Mouse (Mus musculus): ENCODE measurements at regions not wholly inside any gene's neighbourhood (a gene's known extent, or its start where the extent isn't known, plus 50 kb on each side); places are given as distances from the start of the nearest gene placed in this dataset.
"Not testable (repeated sequence)": the region's sequence is repeated elsewhere in the genome, so short reads cannot be mapped to it uniquely, and the experiment has no call there.

DNA sequence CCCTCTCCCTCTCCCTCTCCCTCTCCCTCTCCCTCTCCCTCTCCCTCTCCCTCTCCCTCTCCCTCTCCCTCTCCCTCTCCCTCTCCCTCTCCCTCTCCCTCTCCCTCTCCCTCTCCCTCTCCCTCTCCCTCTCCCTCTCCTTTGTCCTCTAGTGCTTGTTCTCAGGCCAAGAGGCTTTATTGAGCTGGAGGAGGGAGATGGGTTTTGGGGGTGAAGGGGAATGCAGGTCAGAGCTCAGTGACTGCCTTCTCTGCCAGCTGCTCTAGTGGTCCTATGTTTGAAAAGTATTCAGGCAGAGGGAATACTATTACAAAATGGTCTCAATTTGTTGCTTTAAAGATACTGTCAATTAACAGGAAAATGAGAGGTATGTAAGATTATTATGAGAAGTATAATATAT is 251.6 kb upstream of the Ubash3b start:
- H3K4me1 ChIP-seq, result peaks cover 53% of the 10 kb centered on the region
- not testable (repeated sequence) for H3K4me3 ChIP-seq; H3K27me3 ChIP-seq (ENCODE audit: poor library complexity, severe bottlenecking); H3K9me3 ChIP-seq; H3K27ac ChIP-seq; DNase-seq (ENCODE audit: extremely low spot score, low spot score); H3K36me3 ChIP-seq (replicated peaks)

DNA sequence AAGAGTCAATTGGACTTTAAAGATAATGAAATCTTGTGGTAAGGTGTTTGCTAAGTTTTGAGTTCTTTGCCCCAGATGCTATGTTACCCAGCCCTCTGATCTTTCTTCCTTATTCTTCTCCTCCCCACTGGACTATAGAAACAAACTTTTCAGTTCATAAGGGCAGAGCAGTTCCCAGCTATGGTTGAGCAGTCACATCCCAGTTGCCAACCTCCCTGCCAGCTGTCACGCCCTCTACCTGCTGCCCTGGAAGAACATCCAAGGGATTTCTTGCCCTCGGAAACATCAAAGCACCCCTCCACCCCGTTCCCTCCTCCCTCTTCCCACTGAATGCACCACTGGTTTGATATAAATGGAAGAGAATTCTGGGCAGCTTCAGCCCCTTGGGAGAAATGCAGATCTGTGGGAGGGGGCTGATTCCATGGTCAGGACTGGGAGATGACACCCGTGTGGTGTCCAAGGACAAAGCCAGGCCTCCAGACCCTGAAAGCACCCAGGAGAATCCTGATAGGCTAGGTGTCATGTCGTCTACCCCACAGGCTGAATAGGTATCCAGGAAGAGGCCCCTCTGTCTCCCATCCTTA is 250.8 kb upstream of the Ubash3b start:
- 42% methylated on average over 5 of the region's 5 CpGs for WGBS
- H3K27ac ChIP-seq, result peak overlapping the region; percentile 60; the same call in 1 of the 2 replicates

DNA sequence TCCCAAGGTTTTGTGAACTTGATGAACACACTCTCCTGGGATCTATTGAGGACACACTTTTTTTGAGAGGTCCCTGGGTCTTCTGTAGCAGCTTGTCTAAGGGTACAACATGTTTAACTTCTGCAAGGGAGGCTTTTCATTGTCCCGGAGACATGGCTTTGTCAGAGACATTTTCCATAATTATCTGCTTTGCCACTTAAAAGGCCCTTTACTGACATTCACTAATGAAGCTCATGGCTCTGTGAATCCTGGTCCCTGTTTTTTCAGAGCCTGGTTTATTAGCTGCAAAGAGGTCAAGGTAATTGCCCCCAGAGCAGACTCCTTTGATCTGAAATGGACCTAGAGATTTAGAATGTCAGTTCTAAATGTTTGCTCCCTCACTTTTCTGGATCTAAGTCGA is 246.8 kb upstream of the Ubash3b start:
- Histone ChIP-seq H3K36me3 (replicated peaks) (no peaks in the 10 kb centered on the region), H3K27me3 (ENCODE audit: poor library complexity, severe bottlenecking) (peaks cover 8% of the 10 kb centered on the region; the same call in 1 of the 2 replicates), H3K4me1 (peaks cover 46% of the 10 kb centered on the region), H3K27ac (0 out of 2 replicates have a peak overlapping the region, but pooled peaks have one; percentile 22), H3K9me3 (no peaks in the 10 kb centered on the region), H3K4me3 (no peak overlapping the region)
- WGBS, result 57% methylated on average over 2 of the region's 2 CpGs
- no peak for DNase-seq (ENCODE audit: extremely low spot score, low spot score)

More for the DNA sequence above, 250.8 kb upstream of the Ubash3b start:
- H3K27me3 ChIP-seq (ENCODE audit: poor library complexity, severe bottlenecking), result peaks cover 8% of the 10 kb centered on the region; the same call in 1 of the 2 replicates
- DNase-seq (ENCODE audit: extremely low spot score, low spot score), result no peak
- H3K4me3 ChIP-seq, result no peak overlapping the region
- no peaks in the 10 kb centered on the region for H3K9me3 ChIP-seq
- peaks cover 61% of the 10 kb centered on the region for H3K4me1 ChIP-seq
- no peaks in the 10 kb centered on the region for H3K36me3 ChIP-seq (replicated peaks)

DNA sequence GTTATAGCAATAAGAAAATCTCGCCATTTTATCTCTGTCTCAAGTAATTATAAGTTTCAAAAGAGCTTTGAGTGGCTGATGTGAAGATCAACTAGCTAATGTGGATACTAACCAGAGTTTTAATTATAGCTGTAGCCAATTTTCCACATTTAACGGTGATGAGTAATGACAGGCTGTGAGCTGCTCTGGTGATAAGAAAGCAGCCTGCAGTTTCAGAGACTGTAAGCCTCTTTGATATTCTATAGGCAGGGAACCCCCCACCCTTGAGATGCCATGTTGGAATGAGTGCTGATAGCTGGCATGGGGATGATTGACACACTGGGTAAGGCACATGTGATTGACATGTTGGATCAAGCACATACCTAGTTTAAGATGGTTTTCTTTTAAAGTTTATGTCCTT is 245.6 kb upstream of the Ubash3b start:
- no peak overlapping the region for H3K4me3 ChIP-seq
- H3K27me3 ChIP-seq (ENCODE audit: poor library complexity, severe bottlenecking), result peaks cover 8% of the 10 kb centered on the region; the same call in 1 of the 2 replicates
- WGBS, result 85% methylated on average over 2 of the region's 2 CpGs
- H3K4me1 ChIP-seq, result peaks cover 33% of the 10 kb centered on the region
- H3K36me3 ChIP-seq (replicated peaks), result peaks cover 8% of the 10 kb centered on the region; the same call in 1 of the 2 replicates
- H3K9me3 ChIP-seq, result no peaks in the 10 kb centered on the region
- DNase-seq (ENCODE audit: extremely low spot score, low spot score), result no peak
- H3K27ac ChIP-seq, result no peak overlapping the region

DNA sequence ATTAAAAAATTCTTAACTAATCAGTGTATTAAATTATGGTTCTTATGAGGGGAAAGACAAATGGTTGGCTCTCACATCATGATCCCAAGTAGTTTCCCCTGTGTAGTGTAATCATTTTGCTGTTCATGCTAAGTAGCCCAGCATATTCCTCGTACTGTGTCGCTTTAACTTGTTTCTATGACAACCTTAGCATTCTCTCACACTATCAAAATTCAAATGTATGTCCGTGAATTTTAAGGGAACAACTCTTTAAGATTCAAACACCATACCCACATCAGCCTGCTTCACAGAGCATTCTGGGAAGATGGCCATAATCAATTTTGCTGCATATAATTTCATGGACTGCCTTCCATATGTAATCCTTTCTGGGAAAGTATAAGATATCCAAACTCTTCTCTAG is 241.4 kb upstream of the Ubash3b start:
- WGBS, result 89% methylated on average over 3 of the region's 3 CpGs
- H3K36me3 ChIP-seq (replicated peaks), result peaks cover 16% of the 10 kb centered on the region; the same call in 1 of the 2 replicates

DNA sequence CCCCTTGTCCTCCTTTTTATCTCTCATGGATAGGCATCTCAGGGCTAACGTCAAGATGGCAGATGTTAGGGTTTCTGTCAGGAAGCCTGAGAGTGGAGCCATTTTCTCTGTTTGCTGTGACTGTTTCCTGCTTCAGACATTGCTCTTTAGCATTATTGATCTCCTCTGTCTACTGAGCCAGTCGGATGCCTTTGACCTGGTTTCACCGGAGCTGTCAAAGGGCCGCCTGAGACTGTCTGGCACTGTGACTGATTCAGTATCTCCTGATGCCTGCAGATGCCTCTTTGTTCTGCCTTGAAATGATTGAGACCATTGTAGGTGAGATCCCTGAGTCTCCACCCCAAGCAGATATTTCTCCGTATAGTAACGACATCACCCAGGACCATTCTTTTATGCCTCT is 239.5 kb upstream of the Ubash3b start:
- Histone ChIP-seq H3K36me3 (replicated peaks) (peaks cover 16% of the 10 kb centered on the region; the same call in 1 of the 2 replicates), H3K9me3 (no peaks in the 10 kb centered on the region), H3K27me3 (ENCODE audit: poor library complexity, severe bottlenecking) (no peaks in the 10 kb centered on the region), H3K4me3 (no peak overlapping the region), H3K27ac (no peak overlapping the region), H3K4me1 (peaks cover 12% of the 10 kb centered on the region)
- DNase-seq (ENCODE audit: extremely low spot score, low spot score), result no peak
- 84% methylated on average over 6 of the region's 6 CpGs for WGBS

More for the DNA sequence above, 241.4 kb upstream of the Ubash3b start:
- Histone ChIP-seq H3K9me3 (no peaks in the 10 kb centered on the region), H3K27ac (no peak overlapping the region), H3K27me3 (ENCODE audit: poor library complexity, severe bottlenecking) (no peaks in the 10 kb centered on the region), H3K4me1 (peaks cover 12% of the 10 kb centered on the region), H3K4me3 (no peak overlapping the region)
- no peak for DNase-seq (ENCODE audit: extremely low spot score, low spot score)

DNA sequence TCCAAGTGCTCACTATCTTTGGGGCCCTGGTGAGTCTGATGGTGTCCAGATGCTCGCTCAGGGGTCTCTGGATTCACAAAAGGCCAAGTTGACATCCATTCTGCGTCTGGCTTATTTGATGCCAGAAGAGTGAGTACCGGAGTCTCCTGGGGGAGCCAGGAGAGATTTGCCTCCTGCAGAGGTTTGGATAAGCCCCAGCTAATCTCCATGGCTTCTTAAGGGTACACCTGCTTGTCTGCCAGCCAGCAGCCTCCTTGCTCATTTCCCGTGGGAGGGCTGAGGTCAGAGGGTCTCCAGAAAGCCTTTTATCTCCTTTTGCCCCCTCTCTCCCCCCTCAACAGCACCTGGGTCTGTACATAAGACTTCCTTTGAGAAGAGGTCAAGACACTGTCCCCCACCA is 234.0 kb upstream of the Ubash3b start:
- no peak overlapping the region for H3K4me3 ChIP-seq
- no peaks in the 10 kb centered on the region for H3K9me3 ChIP-seq
- peaks cover 36% of the 10 kb centered on the region for H3K4me1 ChIP-seq
- H3K27ac ChIP-seq, result peak overlapping the region; percentile 64
- H3K27me3 ChIP-seq (ENCODE audit: poor library complexity, severe bottlenecking), result no peaks in the 10 kb centered on the region
- DNase-seq (ENCODE audit: extremely low spot score, low spot score), result peak; percentile 39
- H3K36me3 ChIP-seq (replicated peaks), result peaks cover 18% of the 10 kb centered on the region
- 8% methylated on average over 4 of the region's 4 CpGs for WGBS

DNA sequence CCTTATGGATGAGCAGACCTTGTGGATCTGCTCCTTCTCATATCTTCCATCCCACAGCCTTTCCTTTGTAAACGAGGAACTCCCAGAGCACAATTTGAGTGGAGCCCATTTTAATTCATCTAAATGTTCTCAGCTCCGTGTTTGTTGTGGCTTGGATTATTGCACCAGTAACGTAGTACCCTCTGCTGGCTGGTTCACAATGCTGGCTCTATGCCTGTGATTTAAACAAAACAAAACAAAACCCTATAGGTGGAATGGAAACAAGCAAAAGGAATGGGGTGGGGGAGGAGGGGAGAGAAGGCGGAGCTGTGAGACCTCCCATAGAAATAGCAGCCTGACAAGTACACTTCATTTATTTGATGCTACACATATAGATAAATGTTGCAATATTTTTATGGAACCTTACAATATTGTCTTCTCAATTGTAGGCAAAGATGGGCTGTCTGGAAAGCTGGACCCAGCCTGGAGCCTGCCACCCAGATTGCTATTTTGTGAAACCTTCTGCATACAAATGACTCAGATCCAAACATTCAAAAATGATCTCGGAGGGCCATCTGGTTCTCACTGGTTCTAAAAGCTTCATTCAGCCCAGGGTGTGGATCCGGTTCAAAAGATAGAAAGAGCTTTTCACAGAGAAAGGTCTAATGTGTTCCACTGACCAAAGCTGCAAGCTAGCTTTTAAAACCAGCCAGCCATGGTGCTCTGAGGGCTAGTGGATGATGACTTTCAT is 230.3 kb upstream of the Ubash3b start:
- Histone ChIP-seq H3K4me3 (no peak overlapping the region), H3K27ac (0 out of 2 replicates have a peak overlapping the region, but pooled peaks have one; percentile 31), H3K9me3 (no peaks in the 10 kb centered on the region), H3K27me3 (ENCODE audit: poor library complexity, severe bottlenecking) (no peaks in the 10 kb centered on the region), H3K4me1 (peaks cover 32% of the 10 kb centered on the region), H3K36me3 (replicated peaks) (peaks cover 18% of the 10 kb centered on the region)
- DNase-seq (ENCODE audit: extremely low spot score, low spot score), result no peak
- WGBS, result 62% methylated on average over 6 of the region's 6 CpGs

DNA sequence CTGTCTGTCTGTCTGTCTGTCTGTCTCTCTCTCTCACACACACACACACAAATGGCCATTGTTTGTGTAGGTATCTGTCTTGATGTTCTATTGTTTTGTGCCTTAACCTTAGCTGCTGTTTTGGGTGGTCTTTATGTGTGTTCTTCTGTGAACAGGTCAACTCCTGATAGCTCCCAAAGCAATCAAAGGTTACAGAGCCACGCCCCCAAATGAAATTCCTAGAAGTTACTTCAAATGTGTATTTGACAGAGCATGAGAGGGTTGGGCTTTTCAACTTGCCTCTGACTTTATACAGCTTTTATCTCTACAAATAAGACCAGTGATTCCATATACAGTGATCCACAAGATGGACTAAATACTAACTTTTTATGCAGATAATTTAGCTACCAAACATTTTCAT is 217.8 kb upstream of the Ubash3b start:
- H3K9me3 ChIP-seq, result no peaks in the 10 kb centered on the region
- H3K36me3 ChIP-seq (replicated peaks), result no peaks in the 10 kb centered on the region
- 56% methylated on average over 1 of the region's 1 CpGs for WGBS
- peak overlapping the region; percentile 89 for H3K27ac ChIP-seq
- H3K4me3 ChIP-seq, result peak overlapping the region; percentile 45; the same call in 1 of the 2 replicates
- peaks cover 69% of the 10 kb centered on the region for H3K4me1 ChIP-seq
- no peak for DNase-seq (ENCODE audit: extremely low spot score, low spot score)
- no peaks in the 10 kb centered on the region for H3K27me3 ChIP-seq (ENCODE audit: poor library complexity, severe bottlenecking)

DNA sequence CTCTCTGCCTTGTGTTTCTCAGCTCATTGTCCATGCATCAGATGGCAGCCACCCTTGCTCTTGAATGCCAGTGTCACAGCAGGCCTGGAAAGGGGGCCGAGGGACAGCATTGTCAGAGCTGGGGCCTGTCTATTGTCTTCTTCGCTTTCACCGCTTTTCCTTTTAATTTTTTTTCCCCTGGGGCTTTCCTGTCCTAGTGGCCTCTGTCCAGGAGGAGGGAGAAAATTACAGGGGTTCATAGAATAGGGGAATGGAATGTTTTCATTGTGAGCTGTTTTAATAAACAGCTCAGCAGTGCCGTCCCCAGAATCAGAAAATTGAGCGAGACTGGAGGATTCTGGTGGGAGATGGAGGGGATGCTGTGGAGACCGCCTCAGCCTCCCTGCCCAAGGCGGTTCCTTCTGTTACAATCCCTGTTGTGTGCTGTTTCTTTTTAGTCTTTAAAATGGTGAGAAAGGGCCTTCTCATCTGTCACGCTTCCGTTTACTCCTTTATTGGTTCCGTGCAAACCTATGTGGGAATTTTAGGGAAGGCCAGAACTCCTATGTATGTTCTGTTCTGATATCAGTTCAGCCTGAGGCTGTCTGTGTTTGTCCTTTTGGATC is 217.2 kb upstream of the Ubash3b start:
- H3K9me3 ChIP-seq, result no peaks in the 10 kb centered on the region
- H3K27me3 ChIP-seq (ENCODE audit: poor library complexity, severe bottlenecking), result no peaks in the 10 kb centered on the region
- no peaks in the 10 kb centered on the region for H3K36me3 ChIP-seq (replicated peaks)
- DNase-seq (ENCODE audit: extremely low spot score, low spot score), result peak; percentile 34
- WGBS, result 10% methylated on average over 10 of the region's 10 CpGs
- peaks cover 68% of the 10 kb centered on the region for H3K4me1 ChIP-seq
- H3K27ac ChIP-seq, result peak overlapping the region; percentile 89
- peak overlapping the region; percentile 45 for H3K4me3 ChIP-seq

DNA sequence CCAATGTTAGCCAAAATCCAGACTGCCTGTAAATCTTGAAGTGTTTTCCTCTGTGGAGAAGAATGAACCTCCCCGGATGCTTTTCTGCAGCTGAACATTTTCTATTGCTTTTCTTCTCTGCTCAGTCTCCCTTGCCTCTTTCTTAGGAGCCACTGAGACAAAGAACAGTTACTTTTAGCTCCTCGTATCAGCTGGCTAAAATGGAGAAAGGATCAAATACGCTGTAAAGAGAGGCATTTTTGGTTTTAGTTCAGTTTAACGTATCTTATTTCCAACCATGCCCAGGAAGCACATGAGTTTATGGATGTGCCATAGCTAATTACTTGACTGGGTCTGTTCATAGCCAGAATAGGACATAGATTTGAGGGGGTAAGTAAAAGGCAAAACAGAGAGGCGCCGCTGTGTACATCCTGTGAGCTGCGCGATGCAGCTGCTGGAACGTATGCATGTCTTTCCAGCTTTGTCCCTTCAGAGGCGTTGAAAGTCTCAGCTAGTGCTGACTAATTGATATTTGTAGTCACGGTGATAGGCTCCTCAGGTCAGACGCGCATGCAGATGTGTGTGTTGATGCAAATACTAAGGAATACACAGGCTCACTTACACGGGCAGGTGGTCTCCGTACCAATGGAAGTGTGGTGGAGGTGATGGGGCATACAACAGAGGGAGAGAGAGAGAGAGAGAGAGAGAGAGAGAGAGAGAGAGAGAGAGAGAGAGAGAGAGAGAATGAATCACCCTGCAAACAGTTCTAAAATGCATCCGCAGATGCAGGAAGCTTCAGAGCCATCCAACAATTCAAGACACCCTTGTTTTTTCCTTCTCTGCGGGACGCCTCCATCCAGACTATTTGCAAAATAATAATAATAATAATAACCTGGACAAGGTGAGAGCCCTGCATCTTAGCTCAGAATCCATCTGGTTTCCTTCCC is 216.5 kb upstream of the Ubash3b start:
- DNase-seq (ENCODE audit: extremely low spot score, low spot score), result peak; percentile 29
- WGBS, result 46% methylated on average over 18 of the region's 18 CpGs
- Histone ChIP-seq H3K27me3 (ENCODE audit: poor library complexity, severe bottlenecking) (0 out of 2 replicates have a peak, but pooled peaks cover 3% of the 10 kb centered on the region), H3K9me3 (no peaks in the 10 kb centered on the region), H3K36me3 (replicated peaks) (no peaks in the 10 kb centered on the region), H3K27ac (peak overlapping the region; percentile 89), H3K4me1 (peaks cover 68% of the 10 kb centered on the region), H3K4me3 (peak overlapping the region; percentile 45)

Measured in forebrain, embryonic 10.5 days (tissue).